Mouse (Mus musculus) CD4-positive, CD25-positive, alpha-beta regulatory T cell, adult 4 months (primary cell): ENCODE measurements around the gene Fen1. TPM values are rescaled to one million over a fixed set of nuclear protein-coding genes. Genes with fewer than 3 reads are reported as not detected.

ENCODE experiments used
- ATAC-seq: one replicate; pipeline ENCODE4 v1.8.0; 2017
- polyA plus RNA-seq, 2 experiments: library from polyadenylated mRNA; unstranded; fragments of 100-300 nt; shearing (Covaris generic); gene quantifications; one replicate each; pipeline ENCODE4 v1.2.1; 2017

Fen1 gene
- polyA plus RNA-seq, 2 experiments from 2014 or later = 50.1 to 81.1 TPM

GRCm38 (mm10) chr19:10213796-10214471, 10.0 kb upstream of the Fen1 start:
- ATAC-seq = no peak

- ATAC-seq = no peak
Observed at GRCm38 (mm10) chr19:10210885-10211284, 6.9 kb upstream of the Fen1 start.

GRCm38 (mm10) chr19:10208851-10209250, 4.9 kb upstream of the Fen1 start:
- no peak for ATAC-seq

GRCm38 (mm10) chr19:10205051-10205450, 1.1 kb upstream of the Fen1 start:
- no peak for ATAC-seq

GRCm38 (mm10) chr19:10204616-10205001, 640 bp upstream of the Fen1 start:
- ATAC-seq = peak; percentile 53

GRCm38 (mm10) chr19:10203146-10203847, 672 bp downstream of the Fen1 start:
- peak; percentile 5 for ATAC-seq

- peak; percentile 59 for ATAC-seq
Observed at GRCm38 (mm10) chr19:10198723-10199122, 5.2 kb downstream of the Fen1 start.

- no peak for ATAC-seq
Observed at GRCm38 (mm10) chr19:10198286-10198685, 5.7 kb downstream of the Fen1 start.

- no peak for ATAC-seq
Observed at GRCm38 (mm10) chr19:10197130-10197529, 6.8 kb downstream of the Fen1 start.

GRCm38 (mm10) chr19:10195252-10195651, 8.7 kb downstream of the Fen1 start:
- no peak for ATAC-seq

GRCm38 (mm10) chr19:10194337-10194736, 9.6 kb downstream of the Fen1 start:
- ATAC-seq = no peak

- ATAC-seq = no peak
Observed at GRCm38 (mm10) chr19:10191326-10191725, 12.6 kb downstream of the Fen1 start.

- ATAC-seq = no peak
Observed at GRCm38 (mm10) chr19:10190796-10191195, 13.2 kb downstream of the Fen1 start.

GRCm38 (mm10) chr19:10189940-10190339, 14.0 kb downstream of the Fen1 start:
- ATAC-seq = no peak

- ATAC-seq = no peak
Observed at GRCm38 (mm10) chr19:10189022-10189421, 14.9 kb downstream of the Fen1 start.

- no peak for ATAC-seq
Observed at GRCm38 (mm10) chr19:10188281-10188811, 15.6 kb downstream of the Fen1 start.

- ATAC-seq = no peak
Observed at GRCm38 (mm10) chr19:10186569-10186968, 17.4 kb downstream of the Fen1 start.

- no peak for ATAC-seq
Observed at GRCm38 (mm10) chr19:10185876-10186275, 18.1 kb downstream of the Fen1 start.

- ATAC-seq = no peak
Observed at GRCm38 (mm10) chr19:10184096-10184495, 19.9 kb downstream of the Fen1 start.

- ATAC-seq = peak; percentile 40
Observed at GRCm38 (mm10) chr19:10183299-10183983, 20.5 kb downstream of the Fen1 start.

GRCm38 (mm10) chr19:10182670-10183298, 21.2 kb downstream of the Fen1 start, which contains the start of gene Fads1:
Gene Fads1 (plus strand): TSS chr19:10182888.
- peak; percentile 95 for ATAC-seq

- ATAC-seq = peak; percentile 22
Observed at GRCm38 (mm10) chr19:10182142-10182541, 21.8 kb downstream of the Fen1 start.

- no peak for ATAC-seq
Observed at GRCm38 (mm10) chr19:10181225-10181624, 22.7 kb downstream of the Fen1 start.
